Mouse (Mus musculus) limb, embryonic 15.5 days (tissue): ENCODE results near the gene C2cd4c. TPM values are rescaled to one million over a fixed set of nuclear protein-coding genes. Genes with fewer than 3 reads are reported as not detected.

Experiments
- ATAC-seq: fragments of 200-750 bp; cut with Nextera tagmentation; 2 replicates; pipeline ENCODE4 v1.8.0; 2017; ENCODE audit warnings: low read depth, moderate TSS enrichment; ENCODE audit not compliant: insufficient number of reproducible peaks, low FRiP score, low TSS enrichment
- H3K27ac ChIP-seq: fragments of 300-500 bp; sonication (generic); 2 replicates; pipeline ENCODE4 v1.5.1; 2015; ENCODE audit warnings: moderate library complexity, mild to moderate bottlenecking, inconsistent platforms
- H3K27me3 ChIP-seq: fragments of 300-500 bp; sonication (generic); 2 replicates; pipeline ENCODE4 v1.6.1; 2015; ENCODE audit warnings: inconsistent platforms
- H3K36me3 ChIP-seq: fragments of 300-500 bp; sonication (generic); 2 replicates; pipeline ENCODE4 v1.6.1; 2015; ENCODE audit warnings: inconsistent platforms
- H3K4me1 ChIP-seq: fragments of 300-500 bp; sonication (generic); 2 replicates; pipeline ENCODE4 v1.6.1; 2015; ENCODE audit warnings: inconsistent platforms
- H3K4me2 ChIP-seq: fragments of 300-500 bp; sonication (generic); 2 replicates; pipeline ENCODE4 v1.6.1; 2015; ENCODE audit warnings: mild to moderate bottlenecking, inconsistent platforms
- H3K4me3 ChIP-seq: fragments of 300-500 bp; sonication (generic); 2 replicates; pipeline ENCODE4 v1.5.1; 2015; ENCODE audit warnings: mild to moderate bottlenecking, inconsistent platforms
- H3K9ac ChIP-seq: fragments of 300-500 bp; sonication (generic); 2 replicates; pipeline ENCODE4 v1.6.1; 2015; ENCODE audit warnings: inconsistent platforms
- H3K9me3 ChIP-seq: fragments of 300-500 bp; sonication (generic); 2 replicates; pipeline ENCODE4 v1.6.1; 2016; ENCODE audit warnings: inconsistent platforms
- WGBS: fragments of 180-500 bp; shearing (Covaris S2); methylation state at CpG from one replicate; pipeline ENCODE4 v1.1.7; 2015; 5-methylcytosine and 5-hydroxymethylcytosine counted together
- polyA plus RNA-seq: library from polyadenylated mRNA; unstranded; fragments of >200 nt; fragmentation: Nextera tagmentation; extraction: Ambion mirVana; gene quantifications from 2 replicates; pipeline ENCODE4 v1.2.1, GENCODE M21; 2015

Gene C2cd4c
- polyA plus RNA-seq, 1 experiment from 2014 or later: not detected

- H3K4me2 ChIP-seq: peak overlapping the region; percentile 94; the same call in 1 of the 2 replicates
- 83% methylated on average over 8 of the region's 8 CpGs for WGBS
- no peak overlapping the region for H3K9ac ChIP-seq
- ATAC-seq: no peak
- peaks cover 31% of the 10 kb centered on the region for H3K4me1 ChIP-seq
- peaks cover 35% of the 10 kb centered on the region for H3K27me3 ChIP-seq
- no peak overlapping the region for H3K27ac ChIP-seq
- H3K4me3 ChIP-seq: no peak overlapping the region; the same call in 1 of the 2 replicates
- H3K9me3 ChIP-seq: no peaks in the 10 kb centered on the region
- no peaks in the 10 kb centered on the region for H3K36me3 ChIP-seq
Observed at GRCm38 (mm10) chr10:79636287-79636686, 22.5 kb upstream of the C2cd4c start.

GRCm38 (mm10) chr10:79633006-79633777 lies 19.4 kb upstream of the C2cd4c start:
- no peak for ATAC-seq
- Histone ChIP-seq H3K27me3 (peaks cover 14% of the 10 kb centered on the region), H3K27ac (no peak overlapping the region), H3K4me2 (no peak overlapping the region), H3K36me3 (no peaks in the 10 kb centered on the region), H3K4me1 (peaks cover 16% of the 10 kb centered on the region), H3K9ac (no peak overlapping the region), H3K4me3 (no peak overlapping the region), H3K9me3 (no peaks in the 10 kb centered on the region)
- WGBS: 76% methylated on average over 17 of the region's 17 CpGs

- Histone ChIP-seq H3K4me3 (no peak overlapping the region), H3K36me3 (no peaks in the 10 kb centered on the region), H3K4me2 (no peak overlapping the region), H3K9me3 (no peaks in the 10 kb centered on the region), H3K9ac (no peak overlapping the region), H3K4me1 (no peaks in the 10 kb centered on the region), H3K27ac (no peak overlapping the region), H3K27me3 (0 out of 2 replicates have a peak, but pooled peaks cover 2% of the 10 kb centered on the region)
- ATAC-seq: no peak
- 89% methylated on average over 4 of the region's 4 CpGs for WGBS
Observed at GRCm38 (mm10) chr10:79631432-79631831, 17.6 kb upstream of the C2cd4c start.

GRCm38 (mm10) chr10:79628377-79628776 lies 14.6 kb upstream of the C2cd4c start:
- Histone ChIP-seq H3K4me2 (no peak overlapping the region), H3K36me3 (no peaks in the 10 kb centered on the region), H3K4me1 (no peaks in the 10 kb centered on the region), H3K9ac (no peak overlapping the region), H3K4me3 (no peak overlapping the region), H3K27ac (no peak overlapping the region), H3K9me3 (no peaks in the 10 kb centered on the region), H3K27me3 (no peaks in the 10 kb centered on the region)
- WGBS: 83% methylated on average over 5 of the region's 5 CpGs
- ATAC-seq: no peak

GRCm38 (mm10) chr10:79626156-79626555 lies 12.3 kb upstream of the C2cd4c start:
- Histone ChIP-seq H3K36me3 (no peaks in the 10 kb centered on the region), H3K27me3 (no peaks in the 10 kb centered on the region), H3K27ac (no peak overlapping the region), H3K9me3 (no peaks in the 10 kb centered on the region), H3K4me1 (no peaks in the 10 kb centered on the region), H3K4me2 (no peak overlapping the region), H3K4me3 (no peak overlapping the region), H3K9ac (no peak overlapping the region)
- WGBS: 82% methylated on average over 10 of the region's 10 CpGs
- ATAC-seq: no peak

GRCm38 (mm10) chr10:79625398-79625797 lies 11.6 kb upstream of the C2cd4c start:
- Histone ChIP-seq H3K9me3 (no peaks in the 10 kb centered on the region), H3K4me3 (no peak overlapping the region), H3K4me2 (no peak overlapping the region), H3K36me3 (no peaks in the 10 kb centered on the region), H3K4me1 (no peaks in the 10 kb centered on the region), H3K27me3 (no peaks in the 10 kb centered on the region), H3K27ac (no peak overlapping the region), H3K9ac (no peak overlapping the region)
- no peak for ATAC-seq
- WGBS: 81% methylated on average over 9 of the region's 9 CpGs

GRCm38 (mm10) chr10:79623950-79624349 lies 10.1 kb upstream of the C2cd4c start:
- no peaks in the 10 kb centered on the region for H3K9me3 ChIP-seq
- H3K9ac ChIP-seq: no peak overlapping the region
- no peaks in the 10 kb centered on the region for H3K4me1 ChIP-seq
- no peak overlapping the region for H3K4me3 ChIP-seq
- H3K4me2 ChIP-seq: no peak overlapping the region
- H3K27me3 ChIP-seq: no peaks in the 10 kb centered on the region
- H3K36me3 ChIP-seq: no peaks in the 10 kb centered on the region
- no peak overlapping the region for H3K27ac ChIP-seq
- ATAC-seq: no peak
- 79% methylated on average over 12 of the region's 12 CpGs for WGBS

- Histone ChIP-seq H3K36me3 (no peaks in the 10 kb centered on the region), H3K27ac (no peak overlapping the region), H3K9me3 (no peaks in the 10 kb centered on the region), H3K27me3 (peaks cover 31% of the 10 kb centered on the region), H3K4me3 (no peak overlapping the region), H3K9ac (no peak overlapping the region), H3K4me1 (peaks cover 28% of the 10 kb centered on the region), H3K4me2 (no peak overlapping the region)
- ATAC-seq: no peak
- 90% methylated on average over 5 of the region's 5 CpGs for WGBS
Observed at GRCm38 (mm10) chr10:79616376-79616775, 2.6 kb upstream of the C2cd4c start.

- H3K27ac ChIP-seq: no peak overlapping the region
- no peak overlapping the region for H3K4me2 ChIP-seq
- H3K4me3 ChIP-seq: no peak overlapping the region
- no peak for ATAC-seq
- H3K4me1 ChIP-seq: peaks cover 28% of the 10 kb centered on the region
- peaks cover 36% of the 10 kb centered on the region for H3K27me3 ChIP-seq
- no peak overlapping the region for H3K9ac ChIP-seq
- H3K36me3 ChIP-seq: no peaks in the 10 kb centered on the region
- 13% methylated on average over 8 of the region's 8 CpGs for WGBS
- no peaks in the 10 kb centered on the region for H3K9me3 ChIP-seq
Observed at GRCm38 (mm10) chr10:79615860-79616259, 2.0 kb upstream of the C2cd4c start.

GRCm38 (mm10) chr10:79614305-79614643 lies 449 bp upstream of the C2cd4c start:
- Histone ChIP-seq H3K9ac (no peak overlapping the region), H3K9me3 (no peaks in the 10 kb centered on the region), H3K4me3 (peak overlapping the region; percentile 56), H3K4me1 (peaks cover 28% of the 10 kb centered on the region), H3K4me2 (peak overlapping the region; percentile 95), H3K27me3 (peaks cover 50% of the 10 kb centered on the region), H3K27ac (no peak overlapping the region), H3K36me3 (no peaks in the 10 kb centered on the region)
- peak; percentile 11; the same call in 1 of the 2 replicates for ATAC-seq
- WGBS: 100% methylated on average over 1 of the region's 1 CpGs

- ATAC-seq: no peak
- H3K9ac ChIP-seq: no peak overlapping the region
- no peak overlapping the region for H3K27ac ChIP-seq
- H3K4me1 ChIP-seq: peaks cover 28% of the 10 kb centered on the region
- no peaks in the 10 kb centered on the region for H3K36me3 ChIP-seq
- H3K4me3 ChIP-seq: peak overlapping the region; percentile 56
- WGBS: 13% methylated on average over 51 of the region's 51 CpGs
- peak overlapping the region; percentile 95 for H3K4me2 ChIP-seq
- H3K9me3 ChIP-seq: no peaks in the 10 kb centered on the region
- peaks cover 56% of the 10 kb centered on the region for H3K27me3 ChIP-seq
Observed at GRCm38 (mm10) chr10:79612192-79613135, 1.4 kb downstream of the C2cd4c start.

- Histone ChIP-seq H3K36me3 (no peaks in the 10 kb centered on the region), H3K27ac (no peak overlapping the region), H3K4me3 (no peak overlapping the region), H3K4me1 (peaks cover 28% of the 10 kb centered on the region), H3K4me2 (no peak overlapping the region), H3K9ac (no peak overlapping the region), H3K27me3 (peaks cover 56% of the 10 kb centered on the region), H3K9me3 (no peaks in the 10 kb centered on the region)
- ATAC-seq: no peak
- 31% methylated on average over 5 of the region's 5 CpGs for WGBS
Observed at GRCm38 (mm10) chr10:79611296-79611695, 2.5 kb downstream of the C2cd4c start.
